Mouse (Mus musculus) embryo, embryonic 10 days (tissue): ENCODE measurements around the gene Slc4a2.

Source experiments
- DNase-seq: peaks from one replicate; pipeline ENCODE4 v3.0.0-alpha.2; 2015; ENCODE audit warnings: low spot score

The Slc4a2 gene

DNA sequence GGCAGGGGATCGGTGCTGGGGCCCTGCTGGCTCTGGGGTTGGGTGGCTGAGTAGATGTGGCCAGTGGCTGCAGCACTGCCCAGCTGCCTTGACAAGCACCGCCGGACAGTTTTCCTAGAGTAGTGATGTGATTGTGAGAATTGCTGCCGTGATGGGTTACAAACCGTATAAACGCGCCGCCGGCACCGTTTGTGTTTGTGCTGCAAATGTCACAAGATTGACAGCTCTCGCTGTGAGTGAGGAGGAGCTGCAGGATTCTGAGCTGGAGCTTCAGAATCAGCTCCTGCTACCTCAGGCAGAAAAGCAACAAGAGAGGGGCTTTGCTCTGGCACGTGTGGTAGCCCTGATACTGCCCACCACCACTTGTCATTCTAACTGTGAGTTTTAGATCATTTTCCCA lies 43.1 kb downstream of the Slc4a2 start:
- DNase-seq, result no peak

DNA sequence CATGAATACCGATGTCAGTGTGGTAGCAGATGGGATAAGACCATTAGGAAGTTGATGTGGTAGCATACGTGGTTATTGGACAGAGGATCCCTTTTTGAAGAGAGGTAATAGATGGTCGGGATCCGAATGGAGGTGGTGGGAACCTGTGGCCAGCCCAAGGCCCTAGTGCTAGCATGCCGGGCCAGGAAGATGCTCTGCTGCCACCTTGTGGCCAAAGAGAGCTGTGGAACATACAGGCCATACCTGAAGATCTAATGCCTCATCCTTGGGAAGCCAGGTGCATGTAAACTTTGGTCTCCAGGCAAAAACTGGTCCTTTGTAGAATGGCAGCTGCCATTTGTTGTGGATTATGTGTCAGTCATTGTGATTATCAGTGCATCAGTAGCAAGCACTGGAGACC lies 47.0 kb downstream of the Slc4a2 start:
- peak; percentile 91 for DNase-seq

DNA sequence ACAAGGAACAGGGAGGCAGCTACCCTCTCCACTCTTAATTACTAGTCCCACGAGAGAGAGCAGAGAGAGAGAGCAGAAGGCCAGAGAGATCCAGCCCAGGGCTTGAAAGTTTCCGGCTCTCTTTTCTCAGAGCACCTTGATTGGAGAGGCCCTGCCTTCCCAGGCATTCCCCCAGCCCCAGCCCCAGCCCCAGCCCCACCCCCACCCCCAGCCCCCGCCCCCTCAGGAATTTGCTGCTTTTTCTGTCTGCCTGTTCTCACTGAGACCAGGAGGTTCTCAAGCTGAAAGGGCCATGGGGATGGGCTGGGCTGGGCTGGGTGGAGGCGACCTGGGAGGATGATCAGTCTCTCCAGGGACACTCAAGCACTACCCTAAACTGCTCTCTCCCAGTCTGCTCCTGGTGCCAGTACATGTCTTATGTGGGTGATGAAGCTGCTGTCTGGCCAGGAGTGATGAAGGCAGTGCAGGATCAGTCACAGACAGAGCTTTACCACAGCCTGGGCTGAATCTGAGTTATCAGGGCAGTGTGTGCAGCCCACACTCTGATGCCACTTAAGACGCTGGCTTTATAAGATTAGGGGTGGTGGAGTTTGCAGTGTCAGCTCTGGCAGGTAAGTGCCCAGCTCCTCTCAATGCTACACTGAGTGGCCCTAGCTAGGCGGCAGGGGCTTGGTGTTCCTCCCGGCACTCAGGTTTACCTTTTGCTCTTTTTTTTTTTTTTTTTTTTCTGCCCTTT lies 49.4 kb downstream of the Slc4a2 start:
- no peak for DNase-seq

DNA sequence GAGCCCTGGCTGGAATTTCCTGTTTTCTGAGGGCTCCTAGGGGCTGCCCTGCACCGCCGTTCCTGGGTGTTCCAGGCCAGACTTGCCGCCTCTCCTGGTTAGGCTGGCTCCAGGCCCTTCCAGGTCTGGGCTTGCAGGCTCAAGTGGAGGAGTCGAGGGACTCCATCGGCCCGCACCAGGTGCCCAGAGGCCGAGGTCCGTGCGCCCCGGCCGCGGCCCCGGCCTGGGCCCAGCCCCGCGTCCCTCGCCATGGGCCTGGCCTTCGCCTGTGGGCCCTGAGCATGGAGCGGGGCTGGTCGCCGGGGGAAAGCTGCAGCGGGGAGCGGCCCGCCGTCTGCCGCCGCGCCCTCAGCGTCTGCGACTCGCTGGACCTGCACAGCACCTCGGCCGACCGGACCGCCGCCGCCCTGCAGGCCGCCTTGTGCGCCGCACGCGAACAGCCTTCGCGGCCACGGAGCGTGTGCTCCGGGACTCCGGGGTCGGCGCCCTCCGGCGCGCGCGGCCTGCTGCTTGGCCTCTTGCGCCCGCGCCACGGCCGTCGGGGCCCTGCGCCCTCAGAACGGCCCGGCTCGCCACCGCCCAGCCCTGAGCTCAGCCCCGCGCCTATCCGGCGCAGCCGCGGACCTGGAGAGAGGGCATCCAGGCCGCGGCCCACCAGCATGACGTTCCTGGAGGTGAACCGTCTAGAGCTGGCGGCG lies 50.5 kb downstream of the Slc4a2 start:
- DNase-seq, result peak; percentile 69

DNA sequence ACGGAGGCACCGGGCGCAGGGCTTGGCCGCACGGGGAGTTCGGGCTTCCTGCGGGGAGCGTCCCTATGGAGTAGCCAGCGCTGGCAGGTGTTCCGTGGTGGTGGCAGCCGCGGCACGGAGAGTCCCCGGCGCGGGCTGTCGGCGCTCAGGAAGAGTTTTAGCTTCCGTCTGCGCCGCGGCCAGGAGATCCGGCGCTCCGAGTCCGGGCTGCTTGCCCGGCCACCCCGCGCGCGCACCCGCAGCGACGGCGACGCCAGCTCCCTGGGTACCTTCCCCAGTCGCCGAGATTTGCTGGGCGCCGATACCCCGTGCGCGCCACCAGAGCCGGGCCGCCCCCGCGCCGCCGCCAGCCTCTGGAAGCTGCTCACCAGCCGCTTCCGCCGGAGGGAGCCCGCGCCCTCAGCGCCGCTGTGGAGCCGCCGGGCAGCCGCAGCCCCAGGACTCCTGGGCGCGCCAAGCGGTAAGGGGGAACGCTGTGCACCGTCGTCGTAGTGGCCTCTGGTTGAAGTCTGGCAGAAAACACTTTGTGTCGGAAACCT lies 51.2 kb downstream of the Slc4a2 start:
- DNase-seq, result peak; percentile 58

DNA sequence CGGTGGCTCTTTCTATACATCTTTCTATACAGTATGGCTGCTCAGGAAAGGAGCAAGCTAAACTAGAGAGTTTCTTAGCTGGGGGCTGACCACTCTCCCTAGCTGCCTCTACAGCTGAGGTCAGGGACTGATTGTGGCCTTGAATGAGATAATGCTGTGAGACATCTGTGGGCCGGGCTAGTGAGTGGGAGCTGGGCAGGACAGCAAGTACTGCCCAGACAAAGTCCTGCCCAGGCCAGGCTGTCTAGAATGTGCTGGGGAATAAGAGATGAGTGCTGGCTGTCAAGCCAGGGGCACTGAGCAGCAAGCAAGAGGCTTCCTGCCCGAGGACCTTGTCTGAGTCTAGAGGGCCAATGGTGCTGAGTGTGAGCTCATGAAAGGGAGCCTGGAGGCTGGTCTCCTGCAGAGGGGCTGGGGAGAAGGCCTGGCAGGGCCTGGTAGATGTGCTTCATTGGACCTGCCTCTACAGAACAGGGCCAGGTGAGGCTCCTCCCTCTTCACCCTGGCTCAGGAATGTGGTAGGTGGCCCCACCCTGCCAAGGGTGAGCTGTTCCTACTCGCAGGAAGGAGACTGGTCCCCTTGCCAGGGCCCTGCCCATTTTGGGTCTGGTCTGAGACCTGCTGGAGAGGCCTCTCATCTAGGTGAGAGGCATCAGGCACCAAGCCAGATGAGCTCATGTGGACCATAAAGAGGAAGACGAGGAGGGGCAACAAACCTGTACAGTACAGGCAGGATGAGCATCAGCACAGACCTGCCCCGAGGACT lies 52.0 kb downstream of the Slc4a2 start:
- no peak for DNase-seq

DNA sequence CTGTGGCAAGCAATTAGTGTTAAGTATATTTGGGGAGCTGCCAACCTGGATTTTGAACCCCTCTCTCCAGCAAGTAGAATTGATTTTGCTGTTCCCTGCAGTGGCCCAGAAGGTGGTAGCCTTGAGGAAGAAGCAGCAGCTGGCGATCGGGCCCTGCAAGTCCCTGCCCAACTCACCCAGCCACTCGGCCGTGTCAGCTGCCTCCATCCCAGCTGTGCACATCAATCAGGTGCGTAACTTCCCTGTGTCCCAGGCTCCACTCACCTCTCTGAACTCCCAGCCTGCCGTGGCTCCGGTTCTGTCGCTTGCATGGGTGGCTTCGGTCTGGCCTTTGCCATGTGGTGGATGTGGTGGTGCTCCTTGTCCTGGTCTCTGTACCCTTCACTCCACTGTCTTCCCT lies 54.3 kb downstream of the Slc4a2 start:
- DNase-seq, result no peak

DNA sequence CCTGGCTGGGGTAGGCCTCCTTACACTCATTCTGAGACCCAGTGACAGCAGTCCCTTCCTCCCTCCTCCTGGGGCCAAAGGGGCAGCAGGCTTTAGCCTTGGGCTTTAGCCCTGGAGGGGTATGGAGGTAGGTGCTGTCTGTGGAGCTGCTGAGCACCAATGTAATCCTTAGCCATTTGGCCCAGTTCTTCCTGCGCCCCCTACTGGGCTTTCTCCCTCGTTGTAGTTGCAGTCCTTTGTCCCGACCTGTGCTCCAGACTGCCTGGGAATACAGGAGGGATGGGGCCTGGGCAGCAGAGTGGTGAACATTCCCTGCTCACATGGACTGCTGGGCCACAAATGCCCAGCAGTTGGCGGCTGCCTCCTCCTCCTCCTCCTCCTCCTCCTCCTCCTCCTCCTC lies 58.0 kb downstream of the Slc4a2 start:
- peak; percentile 86 for DNase-seq

DNA sequence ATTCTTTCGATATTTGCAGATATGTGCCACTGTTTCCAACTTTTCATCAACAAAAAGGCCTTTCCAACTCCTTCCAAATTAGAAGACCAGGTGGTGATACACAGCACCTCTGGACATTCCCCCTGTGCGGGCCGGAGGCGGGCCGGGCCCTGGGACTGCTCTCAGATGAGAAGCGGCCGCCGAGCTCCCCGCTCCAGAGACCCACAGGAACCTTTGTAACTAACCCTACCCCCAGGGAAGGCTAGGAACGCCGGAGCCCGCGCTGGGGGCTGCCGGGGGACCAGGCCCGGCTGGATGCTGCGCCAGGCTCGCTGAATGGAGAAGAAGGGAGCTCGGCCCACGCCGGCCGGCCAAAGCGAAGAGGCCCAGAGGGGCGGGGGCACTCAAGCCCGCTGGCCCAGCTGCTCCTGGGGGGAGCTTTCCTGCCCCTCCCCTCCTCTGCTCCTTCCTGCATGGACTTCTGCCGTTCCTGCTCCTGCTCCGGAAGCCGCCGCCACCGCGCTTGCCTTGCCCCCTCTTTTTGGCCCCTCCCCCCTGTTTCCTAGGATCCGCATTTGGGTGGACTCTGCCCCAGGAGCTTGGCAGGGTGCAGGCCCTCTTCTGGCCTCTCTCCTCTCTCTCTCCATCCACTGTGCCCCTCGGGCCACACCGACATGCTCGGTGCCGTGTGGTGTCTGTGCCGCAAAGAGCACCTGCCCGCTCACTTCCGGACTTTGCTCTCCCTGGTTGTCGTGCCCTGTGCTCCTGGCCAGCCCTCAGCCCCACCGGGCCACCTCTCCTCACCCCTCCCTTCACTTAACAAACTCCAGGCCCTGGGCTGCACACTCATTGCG lies 58.8 kb downstream of the Slc4a2 start:
- no peak for DNase-seq

DNA sequence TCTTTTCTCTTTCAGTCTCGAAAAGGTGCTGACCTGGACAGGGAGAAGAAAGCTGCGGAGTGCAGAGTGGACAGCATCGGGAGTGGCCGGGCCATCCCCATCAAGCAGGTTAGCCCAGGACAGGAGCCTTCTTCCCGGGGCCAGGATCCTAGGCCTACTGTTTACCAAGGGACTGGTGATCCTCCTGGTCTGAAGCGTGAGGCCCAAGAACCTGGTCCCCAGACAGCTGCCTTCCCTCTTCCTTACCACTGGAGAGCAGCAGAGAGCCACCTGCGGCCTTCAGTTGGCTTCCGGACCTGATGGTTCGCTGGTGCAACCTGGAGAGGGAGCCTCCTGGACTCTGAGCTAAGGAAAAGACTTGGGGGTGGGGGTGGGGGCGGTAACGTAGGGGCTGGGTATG lies 59.7 kb downstream of the Slc4a2 start:
- peak; percentile 83 for DNase-seq

DNA sequence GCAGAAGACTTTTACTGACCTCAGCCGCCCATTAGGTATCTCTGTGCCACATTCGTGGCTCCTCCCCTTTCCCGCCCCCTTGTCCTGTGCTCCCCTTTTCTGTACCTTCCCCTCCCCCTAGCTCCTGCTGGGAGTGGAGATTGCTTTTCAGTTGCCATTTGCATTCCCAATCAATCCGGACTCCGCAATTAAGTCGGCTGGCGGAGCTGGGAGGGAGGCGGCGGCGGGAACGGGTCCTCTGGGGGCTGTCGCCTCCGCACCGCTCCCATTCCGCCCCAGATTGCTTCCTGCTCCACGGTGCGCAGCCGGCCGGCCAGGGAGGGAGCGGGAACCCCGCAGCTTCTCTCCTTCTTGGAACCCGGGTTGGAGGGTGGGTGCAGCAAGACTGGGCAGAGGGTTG lies 61.3 kb downstream of the Slc4a2 start:
- peak; percentile 43 for DNase-seq

DNA sequence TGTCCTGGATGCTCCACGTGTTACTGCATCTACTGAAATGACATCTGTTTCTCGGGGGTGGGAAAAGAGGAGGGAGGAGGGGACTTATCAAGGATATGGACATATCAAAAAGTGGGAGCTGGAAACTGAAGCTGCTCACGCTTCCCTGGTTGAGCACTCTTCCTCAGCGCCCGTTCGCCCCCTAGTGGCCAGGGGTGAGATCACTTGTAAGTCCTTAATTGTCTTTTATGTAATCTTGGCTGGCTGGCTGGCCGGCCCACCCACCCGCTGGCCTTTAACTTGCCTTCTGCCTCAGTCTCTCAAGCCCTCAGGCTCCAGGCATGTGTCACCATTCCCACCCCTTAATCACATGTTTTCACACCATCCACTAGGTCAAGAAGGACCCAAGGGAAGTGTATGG lies 62.5 kb downstream of the Slc4a2 start:
- peak; percentile 94 for DNase-seq

DNA sequence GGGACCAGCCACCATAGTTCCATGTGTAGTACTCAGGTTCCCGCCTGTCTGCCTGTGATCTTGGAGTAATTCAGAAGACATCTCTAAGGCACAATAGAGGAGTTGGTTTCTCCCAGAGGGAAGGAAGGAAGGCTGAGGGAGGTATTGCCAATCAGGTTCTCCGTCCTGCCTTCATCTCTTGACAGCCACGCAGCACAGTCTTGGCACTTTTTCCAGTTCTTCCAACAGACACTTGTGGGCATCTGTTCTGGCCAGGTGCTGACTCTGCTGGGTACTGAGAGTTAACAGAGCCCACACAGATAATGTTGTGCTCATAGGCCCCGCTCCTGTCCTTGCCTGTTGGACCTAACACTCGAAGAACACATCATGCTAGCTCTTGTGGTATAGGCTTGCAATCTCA lies 63.1 kb downstream of the Slc4a2 start:
- no peak for DNase-seq

DNA sequence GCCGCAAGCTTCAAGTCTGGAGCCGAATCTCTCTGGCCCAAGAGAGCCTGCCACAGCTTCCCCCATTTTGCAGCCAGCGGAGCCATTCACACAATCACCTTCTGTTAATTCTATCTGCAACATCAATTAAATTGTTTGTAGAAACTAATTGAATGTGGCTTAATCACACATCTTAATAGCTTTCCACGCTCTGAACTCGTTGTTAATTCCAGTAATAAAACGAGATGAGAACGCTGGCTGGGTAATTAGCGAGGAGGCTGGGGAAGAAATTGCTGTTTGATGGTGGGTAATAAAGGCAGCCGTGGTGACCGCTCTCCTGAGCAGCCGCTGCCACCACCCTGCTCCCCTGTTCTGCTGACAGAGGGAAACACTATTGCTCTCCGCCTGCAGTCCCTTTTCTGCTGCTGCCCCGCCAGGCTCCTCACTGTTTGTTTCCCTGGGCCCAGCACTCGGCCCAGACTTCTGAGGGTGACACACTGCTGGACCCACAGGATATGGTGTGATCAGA lies 66.8 kb downstream of the Slc4a2 start:
- no peak for DNase-seq
